Comparison of ENCODE assay signal across 10 mouse cellular contexts in genomic region chr2:103461743-103462142, GRCm38 (mm10). TPM values are rescaled to one million over a fixed set of nuclear protein-coding genes. Genes with fewer than 3 reads are reported as not detected.
DNase-seq lines count a peak whose midpoint lies in the region; ATAC-seq and TF ChIP-seq lines count a peak whose summit lies in the region.
"Had no signal": no experiment of that assay in that cellular context is flagged by ENCODE, and none has a peak within 500 bp of the region (broad histone marks: within the 10 kb centered on the region; RNA-seq: fewer than 3 reads in every experiment).

No protein-coding gene starts in this region.

- H3K36me3 ChIP-seq in kidney, postnatal 0 days (ENCODE audit: insufficient read depth, low read length), result peaks cover 48% of the 10 kb centered on the region
- peaks cover 57% of the 10 kb centered on the region for H3K36me3 ChIP-seq in forebrain, embryonic 14.5 days (ENCODE audit: control insufficient read depth, insufficient read depth, low read length)

- DNase-seq in kidney, postnatal 0 days (ENCODE audit: low spot score), result peak; percentile 41
- no peak for DNase-seq in kidney, adult 9 months
- DNase-seq in forebrain, embryonic 14.5 days (ENCODE audit: low spot score), result peak; percentile 42
- DNase-seq in mesoderm, embryonic 11.5 days (ENCODE audit: low read depth, low spot score), result peak; percentile 47
- DNase-seq in cerebellum, adult 18-20 months, result no peak
- DNase-seq in cerebellum, adult 2 months, result no peak
- no peak for DNase-seq in spleen, postnatal 14 days (ENCODE audit: low spot score in 2 of 2)
- DNase-seq: cerebellum, postnatal 25 days; thymus, adult 18-20 months had no signal

- no peak overlapping the region for H3K4me2 ChIP-seq in kidney, postnatal 0 days (ENCODE audit: low read length)
- no peak overlapping the region for H3K4me2 ChIP-seq in forebrain, embryonic 14.5 days (ENCODE audit: low read length)

- ATAC-seq in kidney, postnatal 0 days (replicated peaks; ENCODE audit: low FRiP score, low read depth), result no peak
- no peak for ATAC-seq in forebrain, embryonic 14.5 days

- no peak overlapping the region for H3K4me3 ChIP-seq in kidney, postnatal 0 days (replicated peaks; ENCODE audit: low read depth, low read length)
- H3K4me3 ChIP-seq in brown adipose tissue, adult 24 weeks (ENCODE audit: insufficient read depth, low read depth, low read length), result no peak overlapping the region
- no peak overlapping the region for H3K4me3 ChIP-seq in forebrain, embryonic 14.5 days (ENCODE audit: low read depth, low read length)
- H3K4me3 ChIP-seq in cerebellum, adult 2 months (replicated peaks; ENCODE audit: insufficient read depth, low read depth, low read length), result no peak overlapping the region

- 12% methylated on average over 9 of the region's 9 CpGs for WGBS in kidney, postnatal 0 days
- 22% methylated on average over 9 of the region's 9 CpGs for WGBS in forebrain, embryonic 14.5 days
- WGBS in cerebellum, adult 2 months, result 69% methylated on average over 9 of the region's 9 CpGs

- H3K27me3 ChIP-seq in kidney, postnatal 0 days (ENCODE audit: insufficient read depth, low read length), result no peaks in the 10 kb centered on the region
- H3K27me3 ChIP-seq in forebrain, embryonic 14.5 days (replicated peaks; ENCODE audit: control insufficient read depth, insufficient read depth, low read length), result no peaks in the 10 kb centered on the region
- H3K27me3 ChIP-seq in cerebellum, adult 2 months (ENCODE audit: control insufficient read depth, insufficient read depth, low read length), result no peaks in the 10 kb centered on the region

- 0 out of 2 replicates have a peak, but pooled peaks cover 6% of the 10 kb centered on the region for H3K4me1 ChIP-seq in kidney, postnatal 0 days (replicated peaks; ENCODE audit: insufficient read depth, low read length)
- H3K4me1 ChIP-seq in brown adipose tissue, adult 24 weeks (ENCODE audit: control insufficient read depth, insufficient read depth, insufficient read length, low read length), result no peaks in the 10 kb centered on the region
- 0 out of 2 replicates have a peak, but pooled peaks cover 2% of the 10 kb centered on the region for H3K4me1 ChIP-seq in forebrain, embryonic 14.5 days (ENCODE audit: control insufficient read depth, insufficient read depth, low read length)
- no peaks in the 10 kb centered on the region for H3K4me1 ChIP-seq in cerebellum, adult 2 months (ENCODE audit: control insufficient read depth, insufficient read depth, low read length)

- H3K9ac ChIP-seq in kidney, postnatal 0 days (ENCODE audit: low read depth, low read length), result no peak overlapping the region
- no peak overlapping the region for H3K9ac ChIP-seq in forebrain, embryonic 14.5 days (ENCODE audit: low read length)

- H3K9me3 ChIP-seq in kidney, postnatal 0 days (replicated peaks; ENCODE audit: low read length), result no peaks in the 10 kb centered on the region
- H3K9me3 ChIP-seq in forebrain, embryonic 14.5 days (replicated peaks; ENCODE audit: control insufficient read depth, low read length), result no peaks in the 10 kb centered on the region

- TF ChIP-seq CTCF in kidney, postnatal 0 days (IDR thresholded peaks at IDR 0.05; ENCODE audit: low read depth), result no peak
- no peak for TF ChIP-seq CTCF in cerebellum, adult 2 months (IDR thresholded peaks at IDR 0.05; ENCODE audit: borderline replicate concordance, insufficient read depth, low read depth, low read length)

- H3K27ac ChIP-seq in kidney, postnatal 0 days, result peak overlapping the region; percentile 9; the same call in 1 of the 2 replicates
- H3K27ac ChIP-seq in brown adipose tissue, adult 24 weeks (replicated peaks; ENCODE audit: low read depth, low read length), result peak overlapping the region; percentile 35; the same call in 1 of the 2 replicates
- H3K27ac ChIP-seq in forebrain, embryonic 14.5 days (ENCODE audit: low read depth, low read length), result 0 out of 2 replicates have a peak overlapping the region, but pooled peaks have one; percentile 5
- no peak overlapping the region for H3K27ac ChIP-seq in cerebellum, adult 2 months (ENCODE audit: insufficient read depth, low read length)

- TF ChIP-seq POLR2A in cerebellum, adult 2 months (IDR thresholded peaks at IDR 0.05; ENCODE audit: borderline replicate concordance, insufficient read depth, low read length), result no peak

RNA-seq across cellular contexts. Expression of gene Cat, which starts 23.2 kb away (rescaled TPM):
- 83.5 and 85.1 TPM in 2 replicates for polyA plus RNA-seq in kidney, postnatal 0 days (2015; fragmentation: Nextera tagmentation; extraction: Ambion mirVana)
- 631 and 665 TPM in 2 replicates for polyA plus RNA-seq in brown adipose tissue, adult 24 weeks (2012; ENCODE audit: insufficient read depth, insufficient read length, missing spikeins)
- polyA plus RNA-seq in forebrain, embryonic 14.5 days (2014; fragmentation: Nextera tagmentation; extraction: Ambion mirVana), result 81.9 and 97.3 TPM in 2 replicates
- 47.6 and 49.1 TPM in 2 replicates for polyA plus RNA-seq in cerebellum, adult 2 months (2012; rRNA removed)

RNA-seq across cellular contexts. Expression of gene Elf5, which starts 50.3 kb away (rescaled TPM):
- 4.8 and 6.5 TPM in 2 replicates for polyA plus RNA-seq in kidney, postnatal 0 days (2015; fragmentation: Nextera tagmentation; extraction: Ambion mirVana)
- not detected in 2 replicates for polyA plus RNA-seq in brown adipose tissue, adult 24 weeks (2012; ENCODE audit: insufficient read depth, insufficient read length, missing spikeins)
- polyA plus RNA-seq in forebrain, embryonic 14.5 days (2014; fragmentation: Nextera tagmentation; extraction: Ambion mirVana), result not detected in 2 replicates
- polyA plus RNA-seq in cerebellum, adult 2 months (2012; rRNA removed), result 0.48 and 0.92 TPM in 2 replicates

Comparison
In these comparisons a context has a peak if more than half of its experiments do, and no peak if none do; other contexts are left out.
1. DNase-seq: peak in kidney, postnatal 0 days (single experiment), forebrain, embryonic 14.5 days (single experiment) and mesoderm, embryonic 11.5 days (single experiment); none in kidney, adult 9 months (single experiment), cerebellum, adult 18-20 months (0 of 2), cerebellum, adult 2 months (0 of 2) and spleen, postnatal 14 days (0 of 2).